Mouse (Mus musculus) embryonic facial prominence, embryonic 12.5 days (tissue): ENCODE measurements around the gene Fxyd3. TPM values are rescaled to one million over a fixed set of nuclear protein-coding genes. Genes with fewer than 3 reads are reported as not detected.

Experiments
- ATAC-seq: fragments of 200-750 bp; cut with Nextera tagmentation; 2 replicates; pipeline ENCODE4 v1.8.0; 2017; ENCODE audit not compliant: insufficient number of reproducible peaks, insufficient read depth, low FRiP score, low TSS enrichment
- H3K27ac ChIP-seq: fragments of 300-500 bp; sonication (generic); 2 replicates; pipeline ENCODE4 v1.5.1; 2016; ENCODE audit warnings: mild to moderate bottlenecking
- H3K27me3 ChIP-seq: fragments of 300-500 bp; sonication (generic); 2 replicates; pipeline ENCODE4 v1.6.1; 2016; ENCODE audit warnings: mild to moderate bottlenecking, moderate library complexity
- H3K36me3 ChIP-seq: fragments of 300-500 bp; sonication (generic); 2 replicates; pipeline ENCODE4 v1.6.1; 2016; ENCODE audit warnings: mild to moderate bottlenecking
- H3K4me1 ChIP-seq: fragments of 300-500 bp; sonication (generic); 2 replicates; pipeline ENCODE4 v1.6.1; 2016
- H3K4me2 ChIP-seq: fragments of 300-500 bp; sonication (generic); replicated peaks from 2 replicates; pipeline ENCODE4 v1.6.1; 2016; ENCODE audit warnings: mild to moderate bottlenecking, moderate library complexity
- H3K4me3 ChIP-seq: fragments of 300-500 bp; sonication (generic); 2 replicates; pipeline ENCODE4 v1.5.1; 2016; ENCODE audit warnings: mild to moderate bottlenecking
- H3K9ac ChIP-seq: fragments of 300-500 bp; sonication (generic); 2 replicates; pipeline ENCODE4 v1.6.1; 2016; ENCODE audit warnings: mild to moderate bottlenecking, moderate library complexity
- H3K9me3 ChIP-seq: fragments of 300-500 bp; sonication (generic); 2 replicates; pipeline ENCODE4 v1.6.1; 2016; ENCODE audit warnings: mild to moderate bottlenecking, moderate library complexity
- WGBS: fragments of 180-500 bp; shearing (Covaris S2); methylation state at CpG from one replicate; pipeline ENCODE4 v1.1.7; 2016; 5-methylcytosine and 5-hydroxymethylcytosine counted together
- polyA plus RNA-seq: library from polyadenylated mRNA; unstranded; fragments of >200 nt; fragmentation: Nextera tagmentation; extraction: Ambion mirVana; gene quantifications from 2 replicates; pipeline ENCODE4 v1.2.1, GENCODE M21; 2016

The Fxyd3 gene
- polyA plus RNA-seq, 1 experiment from 2014 or later, result 16.6 TPM

- no peaks in the 10 kb centered on the region for H3K36me3 ChIP-seq
- no peak for ATAC-seq
- no peaks in the 10 kb centered on the region for H3K9me3 ChIP-seq
- H3K9ac ChIP-seq, result 0 out of 2 replicates have a peak overlapping the region, but pooled peaks have one; percentile 19
- H3K4me1 ChIP-seq, result peaks cover 19% of the 10 kb centered on the region
- peak overlapping the region; percentile 51 for H3K4me2 ChIP-seq
- H3K4me3 ChIP-seq, result peak overlapping the region; percentile 21
- 3% methylated on average over 28 of the region's 28 CpGs for WGBS
- H3K27me3 ChIP-seq, result peaks cover 62% of the 10 kb centered on the region
- H3K27ac ChIP-seq, result no peak overlapping the region
These were observed 34.7 kb downstream of the Fxyd3 start for GRCm38 (mm10) chr7:31041662-31042315.

GRCm38 (mm10) chr7:31041023-31041407 is 35.5 kb downstream of the Fxyd3 start:
- WGBS, result 28% methylated on average over 8 of the region's 8 CpGs
- Histone ChIP-seq H3K27ac (no peak overlapping the region), H3K4me3 (no peak overlapping the region), H3K27me3 (peaks cover 57% of the 10 kb centered on the region), H3K9me3 (no peaks in the 10 kb centered on the region), H3K4me1 (peaks cover 19% of the 10 kb centered on the region), H3K9ac (no peak overlapping the region), H3K36me3 (no peaks in the 10 kb centered on the region), H3K4me2 (peak overlapping the region; percentile 51; the same call in 1 of the 2 replicates)
- no peak for ATAC-seq

DNA sequence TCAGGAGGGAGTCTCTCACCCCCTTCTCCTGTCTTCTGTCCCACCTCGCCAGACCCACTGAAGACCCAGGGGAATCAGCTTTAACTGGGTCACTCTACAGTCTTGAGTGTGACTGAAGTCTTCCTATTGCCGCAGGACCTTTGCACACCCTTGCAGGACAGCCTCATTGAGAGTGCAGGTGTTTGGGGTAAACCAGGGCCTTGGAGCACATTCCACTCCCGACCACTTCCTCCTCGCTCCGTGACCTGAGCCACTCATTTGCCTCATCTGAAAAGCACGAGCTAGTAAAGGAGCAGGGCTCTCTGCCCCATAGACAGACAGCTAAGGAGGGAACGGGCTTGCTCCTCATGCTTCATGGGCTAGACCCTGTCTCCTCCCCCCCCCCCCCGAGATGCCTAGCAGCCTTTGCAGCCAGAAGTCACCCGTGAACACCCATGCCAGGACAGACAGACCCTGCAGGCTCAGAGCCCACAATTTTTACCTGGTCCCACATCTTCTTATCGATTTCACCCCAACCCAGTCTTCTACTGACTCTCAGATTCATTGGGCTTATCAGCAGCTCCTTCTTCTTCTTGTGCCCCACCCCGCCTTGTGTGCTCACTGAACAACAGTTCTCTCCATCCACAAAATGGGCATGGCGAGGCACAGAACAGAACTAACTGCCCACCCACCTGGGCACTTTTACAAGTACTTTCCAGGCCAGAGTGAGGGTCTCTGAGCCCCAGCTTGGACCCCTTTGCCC is 36.1 kb downstream of the Fxyd3 start:
- WGBS, result 75% methylated on average over 12 of the region's 12 CpGs
- ATAC-seq, result no peak
- no peak overlapping the region for H3K27ac ChIP-seq
- no peaks in the 10 kb centered on the region for H3K36me3 ChIP-seq
- peaks cover 19% of the 10 kb centered on the region for H3K4me1 ChIP-seq
- H3K27me3 ChIP-seq, result peaks cover 54% of the 10 kb centered on the region
- no peak overlapping the region for H3K4me2 ChIP-seq
- no peaks in the 10 kb centered on the region for H3K9me3 ChIP-seq
- no peak overlapping the region for H3K4me3 ChIP-seq
- H3K9ac ChIP-seq, result no peak overlapping the region

- Histone ChIP-seq H3K9me3 (no peaks in the 10 kb centered on the region), H3K4me2 (no peak overlapping the region), H3K36me3 (no peaks in the 10 kb centered on the region), H3K27me3 (peaks cover 40% of the 10 kb centered on the region), H3K4me3 (no peak overlapping the region), H3K9ac (no peak overlapping the region), H3K27ac (no peak overlapping the region), H3K4me1 (peaks cover 19% of the 10 kb centered on the region)
- WGBS, result 87% methylated on average over 4 of the region's 4 CpGs
- no peak for ATAC-seq
These were observed 37.5 kb downstream of the Fxyd3 start for GRCm38 (mm10) chr7:31039011-31039410.

DNA sequence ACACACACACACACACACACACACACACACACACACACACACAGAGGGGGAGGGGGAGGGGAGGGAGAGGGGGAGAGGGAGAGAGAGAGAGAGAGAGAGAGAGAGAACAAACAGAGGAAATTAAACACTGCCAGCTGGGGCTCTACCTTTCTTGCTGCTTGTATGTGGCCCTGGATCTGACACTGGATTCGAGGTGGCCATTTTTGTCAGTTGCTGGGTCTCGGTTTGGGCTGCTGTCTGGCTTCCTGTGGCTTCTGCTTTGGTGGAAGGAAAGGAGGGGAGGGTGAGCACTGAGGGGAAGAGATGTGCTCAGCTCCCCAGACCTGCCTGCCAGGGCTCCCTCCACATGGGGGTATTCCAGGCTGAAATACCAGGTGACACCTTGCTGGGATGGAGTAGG is 38.8 kb downstream of the Fxyd3 start:
- 63% methylated on average over 2 of the region's 2 CpGs for WGBS
- no peak overlapping the region for H3K4me2 ChIP-seq
- H3K27me3 ChIP-seq, result peaks cover 27% of the 10 kb centered on the region
- H3K27ac ChIP-seq, result no peak overlapping the region
- no peaks in the 10 kb centered on the region for H3K36me3 ChIP-seq
- H3K9ac ChIP-seq, result no peak overlapping the region
- no peaks in the 10 kb centered on the region for H3K9me3 ChIP-seq
- ATAC-seq, result no peak
- H3K4me3 ChIP-seq, result no peak overlapping the region
- H3K4me1 ChIP-seq, result peaks cover 16% of the 10 kb centered on the region

DNA sequence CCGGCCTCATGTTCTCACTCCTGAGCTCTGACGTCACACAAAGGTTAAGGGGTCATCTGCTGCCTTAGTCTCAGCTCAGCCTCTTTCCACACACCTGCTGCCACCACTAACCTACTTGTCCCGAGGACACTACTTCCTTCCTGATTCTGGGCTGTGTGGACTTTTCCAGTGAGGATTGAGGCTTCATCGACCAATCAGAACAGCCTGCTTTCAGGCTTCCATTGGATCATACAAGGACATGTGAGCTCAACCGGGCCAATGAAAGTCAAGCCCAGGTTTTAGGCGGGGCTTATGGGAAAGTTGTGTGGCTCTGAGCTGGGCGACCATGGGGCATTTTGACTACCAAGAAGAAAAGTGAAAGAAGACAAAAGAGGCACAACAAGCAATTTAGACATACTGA is 39.6 kb downstream of the Fxyd3 start:
- WGBS, result 81% methylated on average over 7 of the region's 7 CpGs
- H3K4me3 ChIP-seq, result no peak overlapping the region
- H3K27ac ChIP-seq, result no peak overlapping the region
- ATAC-seq, result no peak
- H3K36me3 ChIP-seq, result no peaks in the 10 kb centered on the region
- H3K4me1 ChIP-seq, result peaks cover 8% of the 10 kb centered on the region
- H3K4me2 ChIP-seq, result no peak overlapping the region
- H3K9ac ChIP-seq, result no peak overlapping the region
- H3K27me3 ChIP-seq, result peaks cover 19% of the 10 kb centered on the region
- H3K9me3 ChIP-seq, result no peaks in the 10 kb centered on the region

DNA sequence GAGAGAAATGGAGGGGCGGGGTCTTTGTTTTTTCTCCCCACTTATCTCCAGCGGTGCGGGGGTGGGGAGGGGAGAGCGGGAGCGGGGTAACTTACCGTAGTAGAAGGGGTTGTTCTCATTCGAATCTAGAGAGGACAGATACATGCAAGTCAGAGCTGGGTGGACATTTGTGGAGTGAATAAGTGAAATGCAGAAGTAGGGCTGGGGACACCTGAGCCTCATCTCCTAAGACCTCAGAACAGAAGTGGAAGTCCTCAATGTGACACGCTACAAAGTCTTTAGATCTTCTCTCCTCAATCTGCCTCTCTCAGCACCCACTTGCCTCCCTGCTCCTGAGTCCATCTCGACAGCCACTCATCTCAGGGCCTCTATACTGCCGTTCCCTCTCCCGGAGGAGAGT is 41.2 kb downstream of the Fxyd3 start:
- Histone ChIP-seq H3K4me1 (no peaks in the 10 kb centered on the region), H3K4me2 (no peak overlapping the region), H3K36me3 (no peaks in the 10 kb centered on the region), H3K27ac (no peak overlapping the region), H3K27me3 (peaks cover 3% of the 10 kb centered on the region; the same call in 1 of the 2 replicates), H3K4me3 (no peak overlapping the region), H3K9me3 (no peaks in the 10 kb centered on the region), H3K9ac (no peak overlapping the region)
- 78% methylated on average over 11 of the region's 11 CpGs for WGBS
- ATAC-seq, result no peak

- Histone ChIP-seq H3K4me1 (no peaks in the 10 kb centered on the region), H3K9me3 (no peaks in the 10 kb centered on the region), H3K36me3 (no peaks in the 10 kb centered on the region), H3K9ac (no peak overlapping the region), H3K4me3 (no peak overlapping the region), H3K27ac (no peak overlapping the region), H3K4me2 (no peak overlapping the region), H3K27me3 (no peaks in the 10 kb centered on the region)
- 62% methylated on average over 11 of the region's 11 CpGs for WGBS
- no peak for ATAC-seq
These were observed 41.7 kb downstream of the Fxyd3 start for GRCm38 (mm10) chr7:31034789-31035188.

DNA sequence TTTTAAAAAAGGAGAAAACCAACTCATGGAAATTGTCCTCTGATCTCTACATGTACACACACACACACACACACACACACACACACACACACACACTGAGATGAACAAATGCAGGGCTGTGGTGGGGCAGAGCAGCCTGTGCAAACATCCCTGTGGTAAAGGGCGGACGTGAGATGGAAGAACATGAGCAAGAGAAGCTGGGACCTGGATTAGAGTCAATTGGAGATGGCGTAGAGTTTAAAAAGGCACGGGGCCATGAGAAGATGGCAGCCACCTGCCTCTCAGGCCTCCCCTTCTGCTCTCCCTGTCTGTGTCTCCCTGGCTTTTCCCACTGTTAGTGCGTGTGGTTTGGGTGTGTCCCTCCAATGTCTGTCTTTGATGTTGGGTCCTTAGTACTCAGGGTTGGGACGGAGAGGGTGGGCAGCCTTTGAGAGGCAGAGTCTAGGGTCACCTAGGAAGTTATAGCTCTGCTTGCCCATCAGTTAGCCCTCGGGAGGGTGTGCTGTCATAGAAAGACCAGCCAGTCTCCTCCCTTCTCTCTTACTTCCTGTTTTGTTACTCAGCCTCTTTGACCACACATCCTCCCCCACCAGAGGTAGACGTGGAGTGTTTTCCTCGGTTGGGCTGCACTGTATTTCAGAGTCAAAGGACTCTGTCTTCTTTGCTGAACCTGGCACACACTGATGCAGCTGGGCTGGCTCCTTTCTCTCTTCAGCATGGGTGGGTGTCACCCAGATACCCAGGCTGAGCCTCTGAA is 42.9 kb downstream of the Fxyd3 start:
- H3K27ac ChIP-seq, result no peak overlapping the region
- no peak for ATAC-seq
- H3K4me1 ChIP-seq, result no peaks in the 10 kb centered on the region
- no peak overlapping the region for H3K4me3 ChIP-seq
- H3K4me2 ChIP-seq, result no peak overlapping the region
- WGBS, result 71% methylated on average over 9 of the region's 9 CpGs
- H3K9me3 ChIP-seq, result no peaks in the 10 kb centered on the region
- H3K9ac ChIP-seq, result no peak overlapping the region
- H3K36me3 ChIP-seq, result no peaks in the 10 kb centered on the region
- H3K27me3 ChIP-seq, result no peaks in the 10 kb centered on the region

DNA sequence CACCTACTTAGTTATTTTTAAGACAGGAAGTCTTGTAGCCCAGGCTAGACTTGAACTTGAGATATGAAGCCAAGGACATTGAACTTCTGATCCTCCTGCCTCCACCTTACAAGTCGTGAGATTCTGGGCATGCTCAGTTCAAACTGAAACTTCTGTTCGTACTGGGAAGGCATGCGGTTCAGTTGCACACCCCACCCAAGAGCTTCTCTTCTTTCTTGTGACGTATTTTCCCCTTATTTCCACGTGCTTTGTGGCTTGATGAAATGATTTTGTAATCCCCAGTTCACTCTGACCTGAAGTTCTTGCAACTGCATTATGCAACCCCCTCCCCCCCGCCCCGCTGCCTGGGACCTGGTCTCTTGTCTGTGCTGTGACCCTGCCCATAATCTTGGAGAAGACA is 44.8 kb downstream of the Fxyd3 start:
- H3K4me3 ChIP-seq, result no peak overlapping the region
- no peak overlapping the region for H3K9ac ChIP-seq
- H3K4me1 ChIP-seq, result no peaks in the 10 kb centered on the region
- ATAC-seq, result no peak
- H3K36me3 ChIP-seq, result no peaks in the 10 kb centered on the region
- no peaks in the 10 kb centered on the region for H3K27me3 ChIP-seq
- H3K9me3 ChIP-seq, result no peaks in the 10 kb centered on the region
- WGBS, result 83% methylated on average over 7 of the region's 7 CpGs
- H3K27ac ChIP-seq, result no peak overlapping the region
- H3K4me2 ChIP-seq, result no peak overlapping the region

GRCm38 (mm10) chr7:31030717-31031116 is 45.8 kb downstream of the Fxyd3 start:
- H3K9ac ChIP-seq, result no peak overlapping the region
- ATAC-seq, result no peak
- H3K4me1 ChIP-seq, result no peaks in the 10 kb centered on the region
- H3K27ac ChIP-seq, result no peak overlapping the region
- 88% methylated on average over 2 of the region's 2 CpGs for WGBS
- H3K27me3 ChIP-seq, result no peaks in the 10 kb centered on the region
- no peaks in the 10 kb centered on the region for H3K9me3 ChIP-seq
- no peak overlapping the region for H3K4me2 ChIP-seq
- H3K4me3 ChIP-seq, result no peak overlapping the region
- no peaks in the 10 kb centered on the region for H3K36me3 ChIP-seq

DNA sequence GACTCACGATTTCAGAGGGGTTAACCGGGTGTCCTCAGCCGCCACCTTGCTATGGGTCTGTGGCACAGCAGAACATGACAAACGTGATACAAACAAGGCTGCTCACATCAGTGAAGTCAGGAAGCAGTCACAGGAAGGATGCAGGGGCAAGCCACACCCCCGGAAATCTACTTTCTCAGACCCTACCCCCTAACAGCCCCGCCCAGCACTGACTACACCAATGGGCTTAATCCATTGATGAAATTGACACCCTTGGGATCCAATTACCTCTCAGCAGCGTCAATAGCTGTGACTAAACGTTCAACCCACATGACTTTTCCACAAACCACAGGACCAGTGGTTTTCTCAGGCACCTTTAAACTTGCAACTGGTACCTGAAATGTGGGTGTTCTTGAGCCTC is 47.9 kb downstream of the Fxyd3 start:
- H3K4me1 ChIP-seq, result no peaks in the 10 kb centered on the region
- H3K27ac ChIP-seq, result no peak overlapping the region
- H3K9me3 ChIP-seq, result no peaks in the 10 kb centered on the region
- H3K4me2 ChIP-seq, result no peak overlapping the region
- no peak overlapping the region for H3K4me3 ChIP-seq
- H3K36me3 ChIP-seq, result no peaks in the 10 kb centered on the region
- WGBS, result 73% methylated on average over 8 of the region's 8 CpGs
- H3K9ac ChIP-seq, result no peak overlapping the region
- ATAC-seq, result no peak
- H3K27me3 ChIP-seq, result no peaks in the 10 kb centered on the region
